In genomic region chr17:33991788-33992664, GRCm38 (mm10) we compare ENCODE assay signal across 9 mouse cellular contexts. TPM values are rescaled to one million over a fixed set of nuclear protein-coding genes. Genes with fewer than 3 reads are reported as not detected.
DNase-seq lines count a peak whose midpoint lies in the region; ATAC-seq and TF ChIP-seq lines count a peak whose summit lies in the region.
"Had no signal": no experiment of that assay in that cellular context is flagged by ENCODE, and none has a peak within 500 bp of the region (broad histone marks: within the 10 kb centered on the region; RNA-seq: fewer than 3 reads in every experiment).

No protein-coding gene starts in this region.

- peaks cover 6% of the 10 kb centered on the region for H3K27me3 ChIP-seq in hindbrain, embryonic 10.5 days (ENCODE audit: insufficient read depth, poor library complexity, severe bottlenecking)
- H3K27me3 ChIP-seq in hindbrain, embryonic 12.5 days, result peaks cover 9% of the 10 kb centered on the region
- 0 out of 2 replicates have a peak, but pooled peaks cover 6% of the 10 kb centered on the region for H3K27me3 ChIP-seq in midbrain, embryonic 12.5 days
- H3K27me3 ChIP-seq in stomach, postnatal 0 days (ENCODE audit: control insufficient read depth, insufficient read depth, low read length), result no peaks in the 10 kb centered on the region

- peak; percentile 65 for DNase-seq in hindbrain, embryonic 10.5 days (ENCODE audit: low spot score)
- DNase-seq in brain, adult 2 months (ENCODE audit: low read depth, low spot score), result peak; percentile 89
- DNase-seq in kidney, postnatal 10 days, result peak; percentile 76
- peak; percentile 69 for DNase-seq in stomach, postnatal 0 days (ENCODE audit: low spot score)

- peak; percentile 85 for TF ChIP-seq CTCF in stomach, postnatal 0 days (IDR thresholded peaks at IDR 0.05; ENCODE audit: low read depth)

- H3K4me1 ChIP-seq in hindbrain, embryonic 10.5 days (replicated peaks), result no peaks in the 10 kb centered on the region
- H3K4me1 ChIP-seq in hindbrain, embryonic 12.5 days, result no peaks in the 10 kb centered on the region
- 0 out of 2 replicates have a peak, but pooled peaks cover 3% of the 10 kb centered on the region for H3K4me1 ChIP-seq in midbrain, embryonic 12.5 days
- H3K4me1 ChIP-seq in stomach, postnatal 0 days (replicated peaks; ENCODE audit: control insufficient read depth, insufficient read depth), result no peaks in the 10 kb centered on the region
- H3K4me1 ChIP-seq: embryonic facial prominence, embryonic 13.5 days had no signal

- 32% methylated on average over 10 of the region's 10 CpGs for WGBS in hindbrain, embryonic 10.5 days
- 31% methylated on average over 10 of the region's 10 CpGs for WGBS in hindbrain, embryonic 12.5 days
- WGBS in midbrain, embryonic 12.5 days, result 33% methylated on average over 10 of the region's 10 CpGs
- WGBS in stomach, postnatal 0 days, result 31% methylated on average over 10 of the region's 10 CpGs

- H3K4me2 ChIP-seq in hindbrain, embryonic 12.5 days (replicated peaks), result no peak overlapping the region
- no peak overlapping the region for H3K4me2 ChIP-seq in midbrain, embryonic 12.5 days (replicated peaks)
- H3K4me2 ChIP-seq in stomach, postnatal 0 days (replicated peaks; ENCODE audit: low read depth), result no peak overlapping the region
- H3K4me2 ChIP-seq: embryonic facial prominence, embryonic 13.5 days had no signal

- H3K4me3 ChIP-seq in hindbrain, embryonic 10.5 days, result no peak overlapping the region
- no peak overlapping the region for H3K4me3 ChIP-seq in hindbrain, embryonic 12.5 days
- no peak overlapping the region for H3K4me3 ChIP-seq in midbrain, embryonic 12.5 days
- H3K4me3 ChIP-seq in stomach, postnatal 0 days (ENCODE audit: low read depth, low read length), result no peak overlapping the region
- H3K4me3 ChIP-seq: embryonic facial prominence, embryonic 13.5 days had no signal

- no peak for TF ChIP-seq EP300 in stomach, postnatal 0 days (optimal IDR thresholded peaks at IDR 0.05)

- H3K27ac ChIP-seq in hindbrain, embryonic 10.5 days, result no peak overlapping the region
- H3K27ac ChIP-seq in hindbrain, embryonic 12.5 days, result no peak overlapping the region
- H3K27ac ChIP-seq in midbrain, embryonic 12.5 days (replicated peaks), result no peak overlapping the region
- no peak overlapping the region for H3K27ac ChIP-seq in stomach, postnatal 0 days (replicated peaks)
- H3K27ac ChIP-seq: embryonic facial prominence, embryonic 13.5 days had no signal

- H3K9me3 ChIP-seq in hindbrain, embryonic 10.5 days, result no peaks in the 10 kb centered on the region
- no peaks in the 10 kb centered on the region for H3K9me3 ChIP-seq in hindbrain, embryonic 12.5 days (replicated peaks)
- no peaks in the 10 kb centered on the region for H3K9me3 ChIP-seq in midbrain, embryonic 12.5 days
- no peaks in the 10 kb centered on the region for H3K9me3 ChIP-seq in stomach, postnatal 0 days (ENCODE audit: control insufficient read depth, low read length)
- H3K9me3 ChIP-seq: embryonic facial prominence, embryonic 13.5 days had no signal

- H3K9ac ChIP-seq in hindbrain, embryonic 12.5 days, result no peak overlapping the region
- no peak overlapping the region for H3K9ac ChIP-seq in midbrain, embryonic 12.5 days (replicated peaks)
- no peak overlapping the region for H3K9ac ChIP-seq in stomach, postnatal 0 days (ENCODE audit: low read length)
- H3K9ac ChIP-seq: embryonic facial prominence, embryonic 13.5 days had no signal

- H3K36me3 ChIP-seq in hindbrain, embryonic 10.5 days, result no peaks in the 10 kb centered on the region
- H3K36me3 ChIP-seq in hindbrain, embryonic 12.5 days, result no peaks in the 10 kb centered on the region
- H3K36me3 ChIP-seq in midbrain, embryonic 12.5 days, result no peaks in the 10 kb centered on the region
- H3K36me3 ChIP-seq in stomach, postnatal 0 days (ENCODE audit: control insufficient read depth, insufficient read depth, low read length), result no peaks in the 10 kb centered on the region
- H3K36me3 ChIP-seq: embryonic facial prominence, embryonic 13.5 days had no signal

- no peak; the same call in 1 of the 2 replicates for ATAC-seq in hindbrain, embryonic 12.5 days (ENCODE audit: low FRiP score)
- peak; percentile 61 for ATAC-seq in CD4-positive, CD25-positive, alpha-beta regulatory T cell, adult 4 months
- ATAC-seq in erythroid progenitor cell, adult 5-6 weeks (replicated peaks; ENCODE audit: low FRiP score, poor library complexity, severe bottlenecking), result peak; percentile 79
- peak; percentile 41; the same call in 1 of the 2 replicates for ATAC-seq in midbrain, embryonic 12.5 days (ENCODE audit: low FRiP score, low read depth)
- peak; percentile 74 for ATAC-seq in stomach, postnatal 0 days (ENCODE audit: low FRiP score, low TSS enrichment)

RNA-seq across cellular contexts. Expression of gene H2-K1, which starts 8.1 kb away (rescaled TPM):
- polyA plus RNA-seq in hindbrain, embryonic 10.5 days (2016; fragmentation: Nextera tagmentation; extraction: Ambion mirVana), result 27.1 and 30.9 TPM in 2 replicates
- 13.8 and 16.6 TPM in 2 replicates for polyA plus RNA-seq in hindbrain, embryonic 12.5 days (2016; fragmentation: Nextera tagmentation; extraction: Ambion mirVana)
- 1,000 to 10,000 TPM; 5,395 to 7,513 TPM for polyA plus RNA-seq in CD4-positive, CD25-positive, alpha-beta regulatory T cell, adult 4 months (2017; shearing (Covaris generic))
- total RNA-seq in erythroid progenitor cell, adult 5-6 weeks (2015; ENCODE audit: low replicate concordance), result 315 and 400 TPM in 2 replicates
- 167 and 182 TPM in 2 replicates for total RNA-seq in erythroid progenitor cell, adult 5-6 weeks (2017; ENCODE audit: low replicate concordance)
- polyA plus RNA-seq in midbrain, embryonic 12.5 days (2016; fragmentation: Nextera tagmentation; extraction: Ambion mirVana), result 26.8 and 28.4 TPM in 2 replicates
- 129 and 130 TPM in 2 replicates for polyA plus RNA-seq in stomach, postnatal 0 days (2015; fragmentation: Nextera tagmentation; extraction: Ambion mirVana)

RNA-seq across cellular contexts. Expression of gene Ring1, which starts 32.5 kb away (rescaled TPM):
- polyA plus RNA-seq in hindbrain, embryonic 10.5 days (2016; fragmentation: Nextera tagmentation; extraction: Ambion mirVana), result 12.3 and 17.3 TPM in 2 replicates
- 28.2 and 29.7 TPM in 2 replicates for polyA plus RNA-seq in hindbrain, embryonic 12.5 days (2016; fragmentation: Nextera tagmentation; extraction: Ambion mirVana)
- polyA plus RNA-seq in CD4-positive, CD25-positive, alpha-beta regulatory T cell, adult 4 months (2017; shearing (Covaris generic)), result 1 to 10 TPM; 2.2 to 2.3 TPM
- total RNA-seq in erythroid progenitor cell, adult 5-6 weeks (2015; ENCODE audit: low replicate concordance), result 1.3 and 2.5 TPM in 2 replicates
- total RNA-seq in erythroid progenitor cell, adult 5-6 weeks (2017; ENCODE audit: low replicate concordance), result 1.9 and 2.0 TPM in 2 replicates
- polyA plus RNA-seq in midbrain, embryonic 12.5 days (2016; fragmentation: Nextera tagmentation; extraction: Ambion mirVana), result 25.2 and 27.0 TPM in 2 replicates
- polyA plus RNA-seq in stomach, postnatal 0 days (2015; fragmentation: Nextera tagmentation; extraction: Ambion mirVana), result 13.3 and 14.6 TPM in 2 replicates

RNA-seq across cellular contexts. Expression of gene H2-Ke6, which starts 35.8 kb away (rescaled TPM):
- polyA plus RNA-seq in hindbrain, embryonic 10.5 days (2016; fragmentation: Nextera tagmentation; extraction: Ambion mirVana), result 65.5 and 73.0 TPM in 2 replicates
- polyA plus RNA-seq in hindbrain, embryonic 12.5 days (2016; fragmentation: Nextera tagmentation; extraction: Ambion mirVana), result 57.5 and 67.6 TPM in 2 replicates
- polyA plus RNA-seq in CD4-positive, CD25-positive, alpha-beta regulatory T cell, adult 4 months (2017; shearing (Covaris generic)), result 10 to 100 TPM; 20.9 to 21.4 TPM
- total RNA-seq in erythroid progenitor cell, adult 5-6 weeks (2015; ENCODE audit: low replicate concordance), result 40.4 and 50.3 TPM in 2 replicates
- total RNA-seq in erythroid progenitor cell, adult 5-6 weeks (2017; ENCODE audit: low replicate concordance), result 10.8 and 14.9 TPM in 2 replicates
- 110 and 131 TPM in 2 replicates for polyA plus RNA-seq in midbrain, embryonic 12.5 days (2016; fragmentation: Nextera tagmentation; extraction: Ambion mirVana)
- polyA plus RNA-seq in stomach, postnatal 0 days (2015; fragmentation: Nextera tagmentation; extraction: Ambion mirVana), result 37.6 and 42.4 TPM in 2 replicates

RNA-seq across cellular contexts. Expression of gene Rps18, which starts 36.2 kb away (rescaled TPM):
- 1,286 and 1,579 TPM in 2 replicates for polyA plus RNA-seq in hindbrain, embryonic 10.5 days (2016; fragmentation: Nextera tagmentation; extraction: Ambion mirVana)
- polyA plus RNA-seq in hindbrain, embryonic 12.5 days (2016; fragmentation: Nextera tagmentation; extraction: Ambion mirVana), result 834 and 931 TPM in 2 replicates
- 1,000 to 10,000 TPM; 6,766 to 6,959 TPM for polyA plus RNA-seq in CD4-positive, CD25-positive, alpha-beta regulatory T cell, adult 4 months (2017; shearing (Covaris generic))
- total RNA-seq in erythroid progenitor cell, adult 5-6 weeks (2015; ENCODE audit: low replicate concordance), result 779 and 808 TPM in 2 replicates
- 194 and 380 TPM in 2 replicates for total RNA-seq in erythroid progenitor cell, adult 5-6 weeks (2017; ENCODE audit: low replicate concordance)
- polyA plus RNA-seq in midbrain, embryonic 12.5 days (2016; fragmentation: Nextera tagmentation; extraction: Ambion mirVana), result 891 and 909 TPM in 2 replicates
- 1,740 and 1,781 TPM in 2 replicates for polyA plus RNA-seq in stomach, postnatal 0 days (2015; fragmentation: Nextera tagmentation; extraction: Ambion mirVana)

RNA-seq across cellular contexts. Expression of gene Vps52, which starts 36.4 kb away (rescaled TPM):
- polyA plus RNA-seq in hindbrain, embryonic 10.5 days (2016; fragmentation: Nextera tagmentation; extraction: Ambion mirVana), result 55.0 and 63.9 TPM in 2 replicates
- polyA plus RNA-seq in hindbrain, embryonic 12.5 days (2016; fragmentation: Nextera tagmentation; extraction: Ambion mirVana), result 65.0 and 65.9 TPM in 2 replicates
- polyA plus RNA-seq in CD4-positive, CD25-positive, alpha-beta regulatory T cell, adult 4 months (2017; shearing (Covaris generic)), result 10 to 100 TPM; 27.4 to 47.4 TPM
- total RNA-seq in erythroid progenitor cell, adult 5-6 weeks (2015; ENCODE audit: low replicate concordance), result 8.0 and 18.4 TPM in 2 replicates
- 11.5 and 17.8 TPM in 2 replicates for total RNA-seq in erythroid progenitor cell, adult 5-6 weeks (2017; ENCODE audit: low replicate concordance)
- 67.0 and 70.9 TPM in 2 replicates for polyA plus RNA-seq in midbrain, embryonic 12.5 days (2016; fragmentation: Nextera tagmentation; extraction: Ambion mirVana)
- polyA plus RNA-seq in stomach, postnatal 0 days (2015; fragmentation: Nextera tagmentation; extraction: Ambion mirVana), result 24.7 and 26.3 TPM in 2 replicates

Comparison
In these comparisons a context has a peak if more than half of its experiments do, and no peak if none do; other contexts are left out.
1. RNA of gene H2-K1, which starts 8.1 kb away (polyA plus RNA-seq): 5,395 to 7,513 TPM in CD4-positive, CD25-positive, alpha-beta regulatory T cell, adult 4 months; 129 to 130 TPM in stomach, postnatal 0 days, 27.1 to 30.9 TPM in hindbrain, embryonic 10.5 days, 26.8 to 28.4 TPM in midbrain, embryonic 12.5 days and 13.8 to 16.6 TPM in hindbrain, embryonic 12.5 days; every median in the first group is over 10 times any median in the second.
2. Peak in every context shown above with its lines, with median percentiles within 50 percentile points of each other: DNase-seq.